Mouse (Mus musculus) embryonic stem cell, embryonic (primary cell): ENCODE data around the gene Vax2.

Experiments used
- CTCF ChIA-PET, 4 experiments: fragments of 300-600 bp in 2 of 4; fragments of 350-600 bp in 2 of 4; sonication (Branson Sonifier 250); formaldehyde crosslinking; loops; one replicate each; lab custom pipeline; 2022; ENCODE audit warnings: inconsistent platforms in 2 of 4; lab: Charles Lee
- POLR2A ChIA-PET, 4 experiments: fragments of 300-600 bp in 2 of 4; fragments of 350-600 bp in 2 of 4; sonication (Branson Sonifier 250); formaldehyde crosslinking; loops; one replicate each; lab custom pipeline; 2022; ENCODE audit warnings: antibody characterized with exemption in 4 of 4, inconsistent platforms in 1 of 4; lab: Charles Lee

Gene Vax2

GRCm38 (mm10) chr6:83728488-83728887, 17.4 kb downstream of the Vax2 start:
- ChIA-PET POLR2A (interaction anchor here in 3 of 4 experiments (0.8 to 3.1 kb wide), 17 partner anchors 9 to 103 kb away, joined by 3 to 16 read pairs (median 4); partner anchors contain the start of genes Nagk (in 1 of the 3), Paip2b (in 1 of the 3) and Vax2 (in 1 of the 3)), CTCF (interaction anchor here (0.6 to 5.2 kb wide), 74 partner anchors 9 to 502 kb away, joined by 3 to 56 read pairs (median 4); partner anchors contain the start of genes Atp6v1b1 (in 3 of the 4), Tex261 (in 3 of the 4), Vax2 (in 2 of the 4) and Ankrd53 (in 1 of the 4))

GRCm38 (mm10) chr6:83729350-83729970, 18.4 kb downstream of the Vax2 start:
- ChIA-PET POLR2A (interaction anchor here in 2 of 4 experiments (0.8 to 3.1 kb wide), 7 partner anchors 9 to 74 kb away, joined by 3 to 16 read pairs (median 7); partner anchors contain the start of gene Vax2 (in 1 of the 2)), CTCF (interaction anchor here (0.5 to 5.2 kb wide), 49 partner anchors 8 to 404 kb away, joined by 3 to 56 read pairs (median 6); partner anchors contain the start of genes Tex261 (in 2 of the 4), Vax2 (in 2 of the 4), Ankrd53 (in 1 of the 4) and Atp6v1b1 (in 1 of the 4))

- CTCF ChIA-PET = interaction anchor here (0.5 to 5.2 kb wide), 77 partner anchors 8 to 1556 kb away, joined by 3 to 56 read pairs (median 4); partner anchors contain the start of genes Atp6v1b1 (in 4 of the 4), Tex261 (in 3 of the 4), Vax2 (in 2 of the 4) and Ankrd53 (in 1 of the 4)
- POLR2A ChIA-PET = interaction anchor here in 3 of 4 experiments (0.7 to 1.6 kb wide), 13 partner anchors 11 to 137 kb away, joined by 3 to 8 read pairs (median 3); partner anchors contain the start of genes Atp6v1b1 (in 2 of the 3), Nagk (in 1 of the 3) and Paip2b (in 1 of the 3)
Observed at GRCm38 (mm10) chr6:83731128-83731527, 20.1 kb downstream of the Vax2 start.

GRCm38 (mm10) chr6:83737311-83737710, 26.2 kb downstream of the Vax2 start:
- POLR2A ChIA-PET = interaction anchor here in 2 of 4 experiments (0.5 to 2.2 kb wide), 7 partner anchors 9 to 983 kb away, joined by 3 to 9 read pairs (median 4); no protein-coding TSS in a partner anchor
- CTCF ChIA-PET = interaction anchor here (0.5 to 1.8 kb wide), 8 partner anchors 8 to 1587 kb away, joined by 3 to 9 read pairs (median 4); no protein-coding TSS in a partner anchor

- ChIA-PET POLR2A (interaction anchor here in 2 of 4 experiments (0.7 to 2.2 kb wide), 5 partner anchors 9 to 41 kb away, joined by 3 to 9 read pairs (median 4); no protein-coding TSS in a partner anchor), CTCF (interaction anchor here in 2 of 4 experiments (0.6 to 1.8 kb wide), 6 partner anchors 10 to 45 kb away, joined by 3 to 9 read pairs (median 4); partner anchors contain the start of gene Tex261 (in 1 of the 2))
Observed at GRCm38 (mm10) chr6:83738596-83738995, 27.5 kb downstream of the Vax2 start.

- ChIA-PET CTCF (interaction anchor here (0.5 to 4.4 kb wide), 13 partner anchors 11 to 160 kb away, joined by 3 to 23 read pairs (median 6); no protein-coding TSS in a partner anchor), POLR2A (interaction anchor here in 3 of 4 experiments (0.7 to 3.9 kb wide), 8 partner anchors 12 to 89 kb away, joined by 3 to 27 read pairs (median 5); partner anchors contain the start of genes Nagk (in 1 of the 3), Paip2b (in 1 of the 3) and Tex261 (in 1 of the 3))
Observed at GRCm38 (mm10) chr6:83742761-83743160, 31.7 kb downstream of the Vax2 start, which contains the start of gene Atp6v1b1. Gene Atp6v1b1 (plus strand): TSS chr6:83742990.

GRCm38 (mm10) chr6:83743212-83743611, 32.1 kb downstream of the Vax2 start:
- ChIA-PET POLR2A (interaction anchor here in 3 of 4 experiments (0.7 to 3.9 kb wide), 8 partner anchors 12 to 89 kb away, joined by 3 to 27 read pairs (median 5); partner anchors contain the start of genes Nagk (in 1 of the 3), Paip2b (in 1 of the 3) and Tex261 (in 1 of the 3)), CTCF (interaction anchor here (0.7 to 4.4 kb wide), 11 partner anchors 12 to 161 kb away, joined by 3 to 23 read pairs (median 6); no protein-coding TSS in a partner anchor)

GRCm38 (mm10) chr6:83744126-83744525, 33.1 kb downstream of the Vax2 start:
- ChIA-PET CTCF (interaction anchor here in 3 of 4 experiments (0.7 to 4.4 kb wide), 14 partner anchors 13 to 70 kb away, joined by 3 to 23 read pairs (median 4); partner anchors contain the start of genes Tex261 (in 1 of the 3) and Vax2 (in 1 of the 3)), POLR2A (interaction anchor here in 3 of 4 experiments (0.5 to 3.9 kb wide), 11 partner anchors 13 to 237 kb away, joined by 3 to 27 read pairs (median 6); partner anchors contain the start of genes Dguok (in 1 of the 3), Nagk (in 1 of the 3), Paip2b (in 1 of the 3) and Tex261 (in 1 of the 3))

- ChIA-PET POLR2A (interaction anchor here in 3 of 4 experiments (0.5 to 3.9 kb wide), 14 partner anchors 10 to 372 kb away, joined by 3 to 27 read pairs (median 5); partner anchors contain the start of genes Dguok (in 1 of the 3), Nagk (in 1 of the 3), Paip2b (in 1 of the 3) and Tex261 (in 1 of the 3)), CTCF (interaction anchor here (0.6 to 4.4 kb wide), 17 partner anchors 13 to 71 kb away, joined by 3 to 23 read pairs (median 3); partner anchors contain the start of genes Tex261 (in 2 of the 4) and Vax2 (in 1 of the 4))
Observed at GRCm38 (mm10) chr6:83744557-83744956, 33.5 kb downstream of the Vax2 start.

- ChIA-PET CTCF (interaction anchor here (0.6 to 4.4 kb wide), 19 partner anchors 9 to 56 kb away, joined by 3 to 23 read pairs (median 6); partner anchors contain the start of gene Tex261 (in 2 of the 4)), POLR2A (interaction anchor here in 3 of 4 experiments (0.6 to 3.9 kb wide), 8 partner anchors 9 to 1706 kb away, joined by 3 to 20 read pairs (median 6); partner anchors contain the start of genes Mrpl53 (in 1 of the 3), Pradc1 (in 1 of the 3) and Tex261 (in 1 of the 3))
Observed at GRCm38 (mm10) chr6:83745466-83745865, 34.4 kb downstream of the Vax2 start.

- POLR2A ChIA-PET = interaction anchor here in 2 of 4 experiments (0.5 to 1.7 kb wide), 4 partner anchors 8 to 106 kb away, joined by 3 to 7 read pairs (median 4); no protein-coding TSS in a partner anchor
- CTCF ChIA-PET = interaction anchor here in 3 of 4 experiments (0.6 to 3.9 kb wide), 14 partner anchors 8 to 150 kb away, joined by 3 to 22 read pairs (median 5); partner anchors contain the start of gene Tex261 (in 1 of the 3)
Observed at GRCm38 (mm10) chr6:83749286-83749685, 38.2 kb downstream of the Vax2 start.

GRCm38 (mm10) chr6:83750171-83750684, 39.2 kb downstream of the Vax2 start:
- CTCF ChIA-PET = interaction anchor here in 3 of 4 experiments (0.5 to 3.9 kb wide), 19 partner anchors 13 to 1642 kb away, joined by 3 to 22 read pairs (median 5); partner anchors contain the start of genes Ankrd53 (in 1 of the 3), Tex261 (in 1 of the 3) and Vax2 (in 1 of the 3)
- POLR2A ChIA-PET = interaction anchor here in 1 of 4 experiments (1.3 kb wide), 1 partner anchor 51 kb away, joined by 3 read pairs; no protein-coding TSS in a partner anchor

GRCm38 (mm10) chr6:83756051-83756450, 45.0 kb downstream of the Vax2 start:
- CTCF ChIA-PET = interaction anchor here (0.5 to 2.6 kb wide), 15 partner anchors 14 to 532 kb away, joined by 3 to 16 read pairs (median 4); partner anchors contain the start of genes Tex261 (in 2 of the 4) and Nagk (in 1 of the 4)
- POLR2A ChIA-PET = interaction anchor here in 2 of 4 experiments (0.7 to 1.4 kb wide), 5 partner anchors 9 to 73 kb away, joined by 3 to 10 read pairs (median 3); partner anchors contain the start of gene Tex261 (in 1 of the 2)

GRCm38 (mm10) chr6:83762344-83762743, 51.3 kb downstream of the Vax2 start, which contains the start of gene Ankrd53:
Gene Ankrd53 (plus strand): TSS chr6:83762644.
- ChIA-PET POLR2A (interaction anchor here in 2 of 4 experiments (1.1 to 3.1 kb wide), 10 partner anchors 9 to 70 kb away, joined by 3 to 15 read pairs (median 4); partner anchors contain the start of genes Tex261 (in 2 of the 2) and Nagk (in 1 of the 2)), CTCF (interaction anchor here (0.6 to 5.7 kb wide), 13 partner anchors 8 to 120 kb away, joined by 3 to 29 read pairs (median 5); partner anchors contain the start of genes Tex261 (in 4 of the 4) and Vax2 (in 1 of the 4))

GRCm38 (mm10) chr6:83762880-83763431, 51.9 kb downstream of the Vax2 start:
- ChIA-PET CTCF (interaction anchor here (0.5 to 5.7 kb wide), 9 partner anchors 13 to 180 kb away, joined by 3 to 29 read pairs (median 4); partner anchors contain the start of gene Tex261 (in 2 of the 4)), POLR2A (interaction anchor here in 2 of 4 experiments (1.2 to 3.1 kb wide), 7 partner anchors 10 to 64 kb away, joined by 3 to 15 read pairs (median 4); partner anchors contain the start of gene Tex261 (in 2 of the 2))
